9 mouse cellular contexts compared by ENCODE assay signal in genomic region chr16:23452476-23452875, GRCm38 (mm10). TPM values are rescaled to one million over a fixed set of nuclear protein-coding genes. Genes with fewer than 3 reads are reported as not detected.
DNase-seq lines count a peak whose midpoint lies in the region; ATAC-seq and TF ChIP-seq lines count a peak whose summit lies in the region.
"Had no signal": no experiment of that assay in that cellular context is flagged by ENCODE, and none has a peak within 500 bp of the region (broad histone marks: within the 10 kb centered on the region; RNA-seq: fewer than 3 reads in every experiment).

No protein-coding gene starts in this region.

- no peak for TF ChIP-seq POLR2A in liver, adult 2 months (IDR thresholded peaks at IDR 0.05; ENCODE audit: extremely low read depth, insufficient read depth, low read length)

- H3K79me2 ChIP-seq in liver, adult 2 months (ENCODE audit: control insufficient read depth, insufficient read depth, low read length), result no peaks in the 10 kb centered on the region

- peak; percentile 53 for TF ChIP-seq CTCF in liver, adult 2 months (IDR thresholded peaks at IDR 0.05; ENCODE audit: low read depth, low read length)

- no peaks in the 10 kb centered on the region for H3K9me3 ChIP-seq in kidney, embryonic 15.5 days (replicated peaks)
- H3K9me3 ChIP-seq in neural tube, embryonic 14.5 days (ENCODE audit: control insufficient read depth, low read length), result no peaks in the 10 kb centered on the region

- H3K27me3 ChIP-seq in kidney, embryonic 15.5 days, result no peaks in the 10 kb centered on the region
- no peaks in the 10 kb centered on the region for H3K27me3 ChIP-seq in liver, adult 2 months (ENCODE audit: control insufficient read depth, insufficient read depth, low read length)
- no peaks in the 10 kb centered on the region for H3K27me3 ChIP-seq in neural tube, embryonic 14.5 days (ENCODE audit: control insufficient read depth, insufficient read depth, low read length)

- 18% methylated on average over 3 of the region's 3 CpGs for WGBS in kidney, embryonic 15.5 days
- 69% methylated on average over 3 of the region's 3 CpGs for WGBS in liver, adult 2 months
- 14% methylated on average over 3 of the region's 3 CpGs for WGBS in neural tube, embryonic 14.5 days

- no peak overlapping the region for H3K9ac ChIP-seq in kidney, embryonic 15.5 days
- no peak overlapping the region for H3K9ac ChIP-seq in liver, adult 2 months (ENCODE audit: low read depth, low read length)
- no peak overlapping the region for H3K9ac ChIP-seq in neural tube, embryonic 14.5 days (replicated peaks; ENCODE audit: low read depth, low read length)

- peak; percentile 56; the same call in 1 of the 2 replicates for ATAC-seq in kidney, embryonic 15.5 days (replicated peaks; ENCODE audit: low FRiP score)
- peak; percentile 86 for ATAC-seq in neural tube, embryonic 14.5 days (ENCODE audit: low read depth)

- no peak overlapping the region for H3K27ac ChIP-seq in kidney, embryonic 15.5 days
- no peak overlapping the region for H3K27ac ChIP-seq in liver, adult 2 months (replicated peaks; ENCODE audit: insufficient read depth, low read depth, low read length)
- H3K27ac ChIP-seq in neural tube, embryonic 14.5 days (ENCODE audit: low read depth, low read length), result no peak overlapping the region

- no peak overlapping the region for H3K4me3 ChIP-seq in kidney, embryonic 15.5 days (replicated peaks)
- H3K4me3 ChIP-seq in liver, adult 2 months (ENCODE audit: insufficient read depth, low read depth, low read length), result no peak overlapping the region
- no peak overlapping the region for H3K4me3 ChIP-seq in neural tube, embryonic 14.5 days (ENCODE audit: low read depth, low read length)

- H3K4me2 ChIP-seq in kidney, embryonic 15.5 days, result no peak overlapping the region
- no peak overlapping the region for H3K4me2 ChIP-seq in neural tube, embryonic 14.5 days (ENCODE audit: low read depth, low read length)

- peaks cover 9% of the 10 kb centered on the region; the same call in 1 of the 2 replicates for H3K4me1 ChIP-seq in kidney, embryonic 15.5 days
- no peaks in the 10 kb centered on the region for H3K4me1 ChIP-seq in liver, adult 2 months (ENCODE audit: control insufficient read depth, insufficient read depth, low read length)
- H3K4me1 ChIP-seq in neural tube, embryonic 14.5 days (ENCODE audit: control insufficient read depth, insufficient read depth, low read length), result no peaks in the 10 kb centered on the region

- no peaks in the 10 kb centered on the region for H3K36me3 ChIP-seq in kidney, embryonic 15.5 days
- peaks cover 38% of the 10 kb centered on the region for H3K36me3 ChIP-seq in liver, adult 2 months (ENCODE audit: control insufficient read depth, insufficient read depth, low read length)
- H3K36me3 ChIP-seq in neural tube, embryonic 14.5 days (ENCODE audit: control insufficient read depth, insufficient read depth, low read length), result no peaks in the 10 kb centered on the region

- DNase-seq in urinary bladder, adult 18-20 months (ENCODE audit: low spot score in 2 of 2), result peak; percentile 10 to 23
- DNase-seq in urinary bladder, adult 2 months (ENCODE audit: low spot score), result no peak
- peak; percentile 14 for DNase-seq in cerebellum, adult 9-11 months
- peak; percentile 52 to 56 for DNase-seq in frontal cortex, postnatal 25 days (ENCODE audit: low spot score in 2 of 2)
- DNase-seq in liver, adult 2 months (ENCODE audit: extremely low read depth, low read depth, low spot score), result no peak
- peak; percentile 18 for DNase-seq in yolk sac, embryonic 10.5 days (ENCODE audit: low spot score)

RNA-seq across cellular contexts. Expression of gene Rtp1, which starts 23.5 kb away (rescaled TPM):
- polyA plus RNA-seq in urinary bladder, adult 2 months (2012; rRNA removed), result 0.01 TPM in 2 replicates
- not detected in 2 replicates for polyA plus RNA-seq in kidney, embryonic 15.5 days (2015; fragmentation: Nextera tagmentation; extraction: Ambion mirVana)
- not detected in 2 replicates for total RNA-seq in liver, adult 2 months (2014; rRNA removed)
- polyA plus RNA-seq in liver, adult 2 months (2012; rRNA removed), result not detected in 2 replicates
- polyA plus RNA-seq in neural tube, embryonic 14.5 days (2014; fragmentation: Nextera tagmentation; extraction: Ambion mirVana), result 0.10 TPM in 1 of 2 replicates, not detected in the other
- total RNA-seq: gastrocnemius, postnatal 36 days had no signal

Comparison
In these comparisons a context has a peak if more than half of its experiments do, and no peak if none do; other contexts are left out.
1. DNase-seq: peak in urinary bladder, adult 18-20 months (2 of 2), cerebellum, adult 9-11 months (single experiment), frontal cortex, postnatal 25 days (2 of 2) and yolk sac, embryonic 10.5 days (single experiment); none in urinary bladder, adult 2 months (single experiment) and liver, adult 2 months (single experiment).